Mouse (Mus musculus): ENCODE measurements around the gene Klk1.
A peak's percentile ranks its signal among the peaks of the same experiment; 100 is the strongest.

Gene Klk1

GRCm38 (mm10) chr7:44254930-44255329 lies 29.8 kb downstream of the Klk1 start:
- DNase-seq, result no peak

- DNase-seq, result no peak
Measured at GRCm38 (mm10) chr7:44257278-44257677, 32.1 kb downstream of the Klk1 start, which contains the start of gene Acp4. Acp4 (minus strand) TSS chr7:44257378.

- no peak for DNase-seq
Measured at GRCm38 (mm10) chr7:44260410-44260809, 35.2 kb downstream of the Klk1 start.

- no peak for DNase-seq
Measured at GRCm38 (mm10) chr7:44261147-44261546, 36.0 kb downstream of the Klk1 start, which contains the start of gene Gm15517. Gm15517 (plus strand) TSS chr7:44261447.

- peak; percentile 89 to 97 for DNase-seq
Measured at GRCm38 (mm10) chr7:44262791-44263643, 37.9 kb downstream of the Klk1 start.

GRCm38 (mm10) chr7:44268117-44268516 lies 43.0 kb downstream of the Klk1 start:
- DNase-seq, result no peak

GRCm38 (mm10) chr7:44269397-44269796 lies 44.2 kb downstream of the Klk1 start:
- DNase-seq, result no peak

GRCm38 (mm10) chr7:44271309-44271708 lies 46.1 kb downstream of the Klk1 start:
- no peak for DNase-seq

- DNase-seq, result no peak
Measured at GRCm38 (mm10) chr7:44272546-44272945, 47.4 kb downstream of the Klk1 start.

- DNase-seq, result no peak
Measured at GRCm38 (mm10) chr7:44273446-44273845, 48.3 kb downstream of the Klk1 start.

GRCm38 (mm10) chr7:44274096-44274495 lies 48.9 kb downstream of the Klk1 start:
- DNase-seq, result no peak

GRCm38 (mm10) chr7:44275546-44275945 lies 50.4 kb downstream of the Klk1 start:
- DNase-seq, result no peak

- DNase-seq, result no peak
Measured at GRCm38 (mm10) chr7:44276461-44277249, 51.5 kb downstream of the Klk1 start.

- peak in 1 of 2 experiments; percentile 57 for DNase-seq
Measured at GRCm38 (mm10) chr7:44277250-44277622, 52.1 kb downstream of the Klk1 start.
